8 mouse cellular contexts compared by ENCODE assay signal in genomic region chr2:90677007-90677406, GRCm38 (mm10). TPM values are rescaled to one million over a fixed set of nuclear protein-coding genes. Genes with fewer than 3 reads are reported as not detected.
DNase-seq lines count a peak whose midpoint lies in the region; ATAC-seq and TF ChIP-seq lines count a peak whose summit lies in the region.

Gene Nup160, plus strand, starts transcription at chr2:90677215.

- H3K4me3 ChIP-seq in lung, embryonic 14.5 days (ENCODE audit: low read depth, low read length), result no peak within 1 kb of the TSS
- no peak within 1 kb of the TSS for H3K4me3 ChIP-seq in heart, embryonic 10.5 days
- no peak within 1 kb of the TSS for H3K4me3 ChIP-seq in neural tube, embryonic 14.5 days (ENCODE audit: low read depth, low read length)

- no peak for DNase-seq in lung, embryonic 14.5 days
- no peak for DNase-seq in lung, postnatal 14 days
- DNase-seq in adrenal gland, postnatal 4 days (ENCODE audit: low spot score in 2 of 2), result no peak
- DNase-seq in heart, embryonic 10.5 days (ENCODE audit: low spot score), result peak; percentile 66
- no peak for DNase-seq in left cerebral cortex, postnatal 36 days (ENCODE audit: low spot score in 2 of 2)
- DNase-seq in cerebellum, adult 8-10 months, result no peak
- no peak for DNase-seq in thymus, postnatal 36 days

- WGBS in lung, embryonic 14.5 days, result 80% methylated on average over 8 of the region's 8 CpGs
- WGBS in heart, embryonic 10.5 days, result 85% methylated on average over 8 of the region's 8 CpGs
- 74% methylated on average over 8 of the region's 8 CpGs for WGBS in neural tube, embryonic 14.5 days

- H3K27ac ChIP-seq in lung, embryonic 14.5 days (ENCODE audit: low read depth), result no peak within 1 kb of the TSS
- H3K27ac ChIP-seq in heart, embryonic 10.5 days, result no peak within 1 kb of the TSS
- no peak within 1 kb of the TSS for H3K27ac ChIP-seq in neural tube, embryonic 14.5 days (ENCODE audit: low read depth, low read length)

- no peak for TF ChIP-seq CTCF in lung, embryonic 14.5 days (IDR thresholded peaks at IDR 0.05; ENCODE audit: low read depth)

- H3K9me3 ChIP-seq in lung, embryonic 14.5 days (ENCODE audit: low read depth, low read length), result no peaks in the 10 kb centered on the region
- no peaks in the 10 kb centered on the region for H3K9me3 ChIP-seq in heart, embryonic 10.5 days
- H3K9me3 ChIP-seq in neural tube, embryonic 14.5 days (ENCODE audit: control insufficient read depth, low read length), result no peaks in the 10 kb centered on the region

- intact Hi-C loops in left cerebral cortex, postnatal 36 days (cut with DNase I), result no loop called here

- no peak within 1 kb of the TSS for H3K9ac ChIP-seq in lung, embryonic 14.5 days
- no peak within 1 kb of the TSS for H3K9ac ChIP-seq in neural tube, embryonic 14.5 days (replicated peaks; ENCODE audit: low read depth, low read length)

- no peaks in the 10 kb centered on the region for H3K27me3 ChIP-seq in lung, embryonic 14.5 days (ENCODE audit: insufficient read depth, low read length)
- no peaks in the 10 kb centered on the region for H3K27me3 ChIP-seq in heart, embryonic 10.5 days (ENCODE audit: insufficient read depth, poor library complexity, severe bottlenecking)
- no peaks in the 10 kb centered on the region for H3K27me3 ChIP-seq in neural tube, embryonic 14.5 days (ENCODE audit: control insufficient read depth, insufficient read depth, low read length)

- no peak for ATAC-seq in lung, embryonic 14.5 days (ENCODE audit: insufficient read depth)
- no peak for ATAC-seq in neural tube, embryonic 14.5 days (ENCODE audit: low read depth)

- peaks cover 5% of the 10 kb centered on the region for H3K4me1 ChIP-seq in lung, embryonic 14.5 days (ENCODE audit: insufficient read depth)
- peaks cover 14% of the 10 kb centered on the region for H3K4me1 ChIP-seq in heart, embryonic 10.5 days
- H3K4me1 ChIP-seq in neural tube, embryonic 14.5 days (ENCODE audit: control insufficient read depth, insufficient read depth, low read length), result peaks cover 13% of the 10 kb centered on the region

- H3K36me3 ChIP-seq in lung, embryonic 14.5 days (ENCODE audit: insufficient read depth), result peaks cover 8% of the 10 kb centered on the region
- peaks cover 6% of the 10 kb centered on the region for H3K36me3 ChIP-seq in heart, embryonic 10.5 days
- H3K36me3 ChIP-seq in neural tube, embryonic 14.5 days (ENCODE audit: control insufficient read depth, insufficient read depth, low read length), result no peaks in the 10 kb centered on the region

- no peak within 1 kb of the TSS for H3K4me2 ChIP-seq in lung, embryonic 14.5 days
- no peak within 1 kb of the TSS for H3K4me2 ChIP-seq in neural tube, embryonic 14.5 days (ENCODE audit: low read depth, low read length)

RNA-seq across cellular contexts. Expression of gene Nup160, which starts in this region (rescaled TPM):
- polyA plus RNA-seq in lung, embryonic 14.5 days (2014; fragmentation: Nextera tagmentation; extraction: Ambion mirVana), result 59.6 and 63.9 TPM in 2 replicates
- 10 to 100 TPM; 29.4 to 30.9 TPM for total RNA-seq in adrenal gland, postnatal 4 days (2021)
- 45.3 and 49.2 TPM in 2 replicates for polyA plus RNA-seq in heart, embryonic 10.5 days (2016; fragmentation: Nextera tagmentation; extraction: Ambion mirVana)
- total RNA-seq in left cerebral cortex, postnatal 36 days (2021), result 10 to 100 TPM; 18.2 to 20.5 TPM
- polyA plus RNA-seq in neural tube, embryonic 14.5 days (2014; fragmentation: Nextera tagmentation; extraction: Ambion mirVana), result 29.2 and 30.5 TPM in 2 replicates
